Mouse (Mus musculus) left cerebral cortex, postnatal 4 days (tissue): ENCODE results near the gene Syt2. TPM values are rescaled to one million over a fixed set of nuclear protein-coding genes. Genes with fewer than 3 reads are reported as not detected.

ENCODE experiments used
- DNase-seq: peaks from one replicate; pipeline ENCODE4 v3.0.0-alpha.2; 2022
- intact Hi-C: fragments of 180-260 bp; cut with DNase I; formaldehyde crosslinking; loops from one replicate; pipeline ENCODE4 v1.15.1; 2025
- total RNA-seq, 2 experiments: library from RNA; stranded (reverse); gene quantifications; 2 replicates each; pipeline ENCODE4 v1.2.3; 2021

Gene Syt2
- total RNA-seq, 2 experiments from 2014 or later = 2.2 to 3.9 TPM

DNA sequence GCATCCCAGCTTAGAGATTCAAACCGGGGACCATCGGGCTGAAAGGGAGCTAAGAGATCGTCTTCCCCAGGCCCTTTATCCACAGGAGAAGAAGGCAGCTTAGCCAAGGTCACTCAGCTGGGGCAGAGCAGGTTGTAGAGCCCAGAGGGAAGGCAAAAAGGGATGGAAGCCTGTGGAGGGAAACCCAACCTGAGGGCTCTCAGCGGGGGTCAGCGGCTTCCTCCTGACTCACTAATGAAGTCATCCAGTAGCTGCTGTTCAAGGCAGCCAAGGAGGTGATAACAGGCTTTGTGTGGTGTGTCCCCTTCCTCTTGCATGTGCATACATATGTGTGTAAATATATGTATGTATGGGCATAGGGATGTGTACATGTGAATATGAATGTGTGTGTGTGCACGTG, 54.7 kb downstream of the Syt2 start:
- DNase-seq = peak; percentile 61
- intact Hi-C loops = no loop called here

DNA sequence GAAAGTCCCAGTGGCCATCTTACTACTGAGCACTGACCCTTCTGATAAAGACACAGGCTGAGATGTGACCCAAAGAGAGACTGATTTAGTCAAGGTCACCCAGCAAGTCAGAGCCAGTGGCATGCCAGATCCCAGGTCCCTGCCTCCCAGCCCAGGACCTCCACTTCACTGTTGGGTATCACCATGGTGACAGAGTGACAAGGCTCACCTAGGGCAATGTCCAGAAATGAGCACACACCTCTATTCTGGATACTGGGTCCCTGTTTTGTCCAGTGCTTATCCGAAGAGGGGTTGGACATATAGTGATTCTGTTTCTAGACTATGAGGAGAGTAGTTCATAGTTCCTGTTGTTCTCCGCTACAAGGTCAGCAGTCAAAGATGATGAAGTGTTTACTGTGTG, 56.8 kb downstream of the Syt2 start:
- intact Hi-C loops = no loop called here
- DNase-seq = no peak

DNA sequence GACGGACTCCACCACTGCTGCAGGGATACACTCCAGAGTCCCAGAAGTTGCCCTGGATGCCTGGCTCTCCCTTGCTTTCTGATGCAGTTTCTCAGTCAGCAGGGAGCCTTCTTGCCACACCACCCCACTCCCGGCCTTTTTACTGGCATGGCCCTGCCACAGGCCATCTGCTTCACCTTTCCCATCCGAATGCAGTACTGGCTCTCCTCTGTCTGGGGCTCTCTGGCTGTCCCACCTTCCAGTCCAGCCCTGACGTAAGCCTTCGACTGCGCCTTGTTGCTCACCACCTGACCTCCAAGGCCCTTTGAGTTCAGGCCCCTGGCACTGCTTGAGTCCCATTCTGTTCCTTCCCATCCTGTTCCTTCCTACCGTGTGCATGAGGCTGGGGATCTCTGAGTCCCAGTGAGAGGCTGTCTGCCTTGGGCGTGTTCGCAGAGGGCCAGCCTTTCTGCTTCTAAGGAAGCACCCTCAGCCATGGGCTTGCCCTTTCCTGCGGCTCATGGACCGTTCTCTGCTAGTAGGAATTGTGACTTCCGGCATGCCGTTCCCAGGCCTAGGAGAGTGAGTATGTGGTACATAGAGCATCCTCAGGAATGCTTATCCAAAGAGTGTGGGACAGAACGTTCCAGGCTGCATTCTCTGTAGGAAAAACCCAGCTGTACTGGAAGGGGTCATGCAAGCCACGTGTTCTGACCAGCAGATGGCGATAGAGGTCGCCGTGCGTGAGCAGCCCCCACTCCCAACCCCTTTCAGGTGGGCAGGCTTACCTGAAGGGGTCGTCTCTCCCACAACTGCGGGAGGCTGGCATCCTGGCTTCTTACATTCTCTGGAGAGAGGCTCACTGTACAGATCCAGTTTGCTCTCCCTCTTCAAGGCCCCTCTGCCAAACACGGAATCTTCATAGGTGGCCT, 58.2 kb downstream of the Syt2 start:
- intact Hi-C loops = no loop called here
- DNase-seq = peak; percentile 70

DNA sequence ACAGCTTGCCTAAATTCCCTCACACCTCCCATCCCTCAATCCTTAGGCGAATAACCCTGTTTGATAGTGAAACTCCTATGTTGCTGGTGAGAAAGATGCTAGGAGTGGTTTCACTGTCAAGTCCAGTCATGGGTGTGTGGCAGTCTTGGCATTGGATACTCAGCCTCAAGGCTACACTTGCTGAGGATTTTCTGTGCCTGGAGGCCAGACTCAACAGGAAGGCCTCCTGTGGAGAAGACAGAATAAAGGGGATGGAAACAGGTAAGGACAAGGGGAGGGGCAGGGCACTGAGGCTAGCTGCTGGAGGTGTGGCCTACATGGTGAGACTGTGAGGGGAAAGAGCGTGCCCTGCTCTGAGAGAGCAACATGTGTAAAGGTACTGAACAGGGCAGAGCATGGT, 60.1 kb downstream of the Syt2 start:
- DNase-seq = no peak
- intact Hi-C loops = no loop called here

DNA sequence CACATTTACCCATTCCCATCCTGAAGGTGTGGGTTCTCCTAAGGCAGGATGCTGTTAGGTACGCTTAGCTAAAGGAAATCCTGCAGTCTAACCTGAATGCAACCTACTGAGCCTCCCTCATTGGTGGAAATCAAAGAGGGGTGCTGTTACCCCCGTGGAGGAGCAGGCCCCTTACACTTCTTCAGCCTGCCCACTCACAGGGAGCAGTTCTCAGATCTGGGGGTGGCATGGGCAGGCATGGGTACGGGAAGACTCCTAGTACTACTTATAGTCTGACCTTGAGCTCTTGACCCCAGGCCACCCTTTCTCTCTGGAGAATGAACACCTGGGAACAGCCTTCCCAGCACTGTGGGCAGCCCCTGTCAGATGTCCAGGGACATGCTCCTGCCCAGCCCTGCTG, 61.0 kb downstream of the Syt2 start:
- intact Hi-C loops = no loop called here

DNA sequence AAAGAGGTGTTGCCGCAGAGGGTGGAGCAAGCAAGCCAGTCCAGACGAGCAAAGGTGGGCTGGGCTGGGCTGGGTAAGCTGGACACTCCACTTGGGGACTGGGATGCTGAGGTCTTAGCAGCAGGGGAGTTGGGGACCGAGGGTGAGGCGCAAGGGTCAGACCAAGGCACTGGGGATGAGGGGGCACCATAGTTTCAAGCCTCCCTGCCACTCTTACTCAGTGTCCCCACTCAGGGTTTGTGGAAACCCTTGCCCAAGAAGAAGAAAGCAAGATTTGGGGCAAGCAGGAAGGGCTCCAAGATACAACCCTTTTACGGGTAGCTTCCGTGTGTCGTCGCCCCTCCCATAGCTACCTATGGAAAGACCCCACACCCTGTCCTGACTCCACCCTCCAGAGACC, 61.8 kb downstream of the Syt2 start:
- DNase-seq = no peak
- intact Hi-C loops = no loop called here

More for the DNA sequence above, 61.0 kb downstream of the Syt2 start:
- no peak for DNase-seq

DNA sequence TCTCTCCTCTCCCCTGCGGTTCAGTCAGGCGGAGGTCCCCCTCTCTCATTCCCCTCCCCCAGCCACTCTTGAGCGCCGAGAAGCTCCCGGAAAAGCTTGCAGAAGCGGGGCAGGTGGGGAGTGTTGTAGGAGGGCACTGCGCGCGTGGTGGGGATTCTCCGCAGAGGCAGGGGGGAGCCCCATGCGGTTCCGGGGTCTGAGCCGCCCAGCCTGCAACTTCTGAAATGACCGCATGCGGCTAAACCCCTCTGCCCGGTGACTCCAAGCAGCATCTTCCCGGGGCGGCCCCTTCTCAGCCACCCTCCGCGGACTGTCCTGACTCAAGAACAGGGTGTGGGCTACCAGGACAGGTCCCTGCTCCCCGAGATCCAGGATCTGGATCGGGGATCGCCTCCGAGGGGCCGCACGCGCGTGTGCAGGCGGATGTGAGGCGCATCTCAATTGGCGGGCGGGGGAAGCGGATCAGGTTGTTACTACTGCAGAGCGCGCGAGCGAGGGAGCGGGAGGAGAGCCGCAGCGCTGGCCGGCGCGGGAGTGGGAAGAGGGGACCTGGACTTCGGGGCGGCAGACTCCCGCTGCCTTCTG, 62.4 kb downstream of the Syt2 start:
- intact Hi-C loops = no loop called here
- peak; percentile 58 for DNase-seq

DNA sequence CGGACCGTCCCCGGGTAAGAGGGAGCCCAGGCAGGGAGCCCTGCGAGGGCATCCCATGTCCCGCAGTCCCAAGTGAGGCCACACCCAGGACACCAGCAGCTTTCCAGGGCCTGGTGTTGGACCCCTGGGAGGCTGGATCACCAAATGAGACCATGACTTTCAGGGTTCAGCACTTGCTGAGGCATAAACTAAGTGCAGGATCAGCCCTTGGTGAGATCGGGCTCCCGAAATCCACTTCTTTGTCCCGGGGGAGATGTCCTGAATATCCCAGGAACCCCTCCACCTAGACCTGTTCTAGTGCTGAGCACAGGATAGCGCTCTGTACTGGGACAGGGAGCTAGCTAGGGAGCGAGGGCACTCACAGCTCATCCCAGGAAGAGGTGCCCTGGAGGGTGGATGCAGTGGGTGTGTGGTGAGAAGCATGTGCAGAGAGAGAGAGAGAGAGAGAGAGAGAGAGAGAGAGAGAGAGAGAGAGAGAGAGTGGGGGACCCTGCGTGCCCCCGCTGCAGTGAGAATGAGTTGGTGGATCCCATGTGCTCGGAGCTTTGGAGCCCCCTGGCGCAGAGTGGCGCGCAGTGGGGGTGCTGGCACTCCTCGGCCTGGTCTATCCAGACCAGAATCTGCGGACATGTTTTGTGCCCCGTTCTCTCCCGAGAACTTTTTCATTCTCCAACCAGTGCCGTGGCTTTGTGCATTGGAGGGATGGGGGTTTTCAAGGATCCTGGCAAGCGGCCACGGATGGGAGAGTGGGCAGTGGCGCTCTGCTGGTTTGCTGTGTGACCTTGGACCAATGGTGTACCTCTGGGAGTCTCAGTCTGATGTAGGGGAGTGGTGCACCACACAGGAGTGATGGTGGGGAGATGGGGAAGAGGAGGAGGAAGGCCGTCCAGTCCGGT, 63.2 kb downstream of the Syt2 start:
- peak; percentile 64 for DNase-seq
- intact Hi-C loops = no loop called here

DNA sequence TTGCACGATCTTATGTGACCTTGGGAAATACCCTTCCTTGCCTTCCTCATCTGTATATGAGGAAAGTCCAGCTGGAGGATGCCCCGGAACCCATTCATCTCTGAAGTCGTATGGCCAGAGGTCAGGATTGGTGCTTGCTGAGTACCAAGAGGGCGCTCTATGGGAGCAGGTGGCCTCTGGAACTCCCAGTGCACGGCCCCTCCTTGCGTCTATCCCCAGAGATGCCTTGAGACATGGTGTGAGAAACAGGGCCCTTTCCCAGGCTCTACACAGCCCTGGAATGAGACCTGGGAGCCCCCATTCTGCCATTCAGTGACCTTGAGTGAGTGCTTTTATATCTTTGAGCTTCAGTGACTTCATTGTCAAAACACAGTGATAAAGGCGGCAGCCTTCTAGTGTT, 64.6 kb downstream of the Syt2 start:
- intact Hi-C loops = no loop called here
- DNase-seq = no peak

DNA sequence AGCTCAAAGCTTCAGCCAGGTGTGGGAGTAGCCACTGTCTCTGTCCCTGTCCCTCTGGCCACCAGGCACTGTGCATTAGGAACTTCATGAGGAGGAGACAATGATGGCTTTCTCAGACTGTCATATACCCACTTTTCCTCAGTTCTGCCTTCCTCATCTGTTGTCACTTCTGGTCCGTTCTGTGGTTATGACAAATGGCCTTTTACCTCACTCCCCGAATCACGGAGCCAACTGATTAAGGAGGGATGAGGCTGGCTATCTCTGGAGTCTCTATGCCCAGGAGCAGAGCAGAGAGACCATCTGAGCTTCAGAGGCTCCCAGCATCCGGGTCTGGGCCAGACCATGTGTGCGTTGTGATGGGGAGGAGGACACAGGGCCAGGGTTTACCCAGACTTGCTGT, 65.2 kb downstream of the Syt2 start:
- DNase-seq = no peak
- intact Hi-C loops = no loop called here

DNA sequence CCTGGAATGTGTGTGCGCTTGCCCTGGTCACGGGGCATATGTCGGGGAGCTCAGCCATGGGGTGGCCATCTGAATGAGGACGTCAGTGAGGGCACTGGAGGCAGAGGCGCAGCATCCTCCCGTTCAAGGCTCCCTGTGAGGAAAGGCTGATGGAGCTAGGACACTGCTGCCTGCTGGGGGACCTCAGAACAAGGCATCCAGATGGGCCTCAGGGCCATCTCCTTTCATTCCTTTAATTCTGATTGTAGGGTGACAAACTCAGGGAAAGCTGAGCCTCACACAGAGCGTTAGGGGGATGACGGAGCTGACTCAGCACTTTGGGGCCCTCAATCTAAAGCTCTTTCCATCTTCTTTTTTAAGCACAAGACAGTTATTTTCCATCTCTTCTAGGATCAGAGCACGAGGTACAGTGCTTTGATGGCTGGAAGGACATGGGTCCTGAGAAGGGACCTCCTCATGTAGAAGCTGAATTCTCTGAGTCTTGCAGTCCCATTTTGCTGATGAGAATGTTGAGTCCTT, 66.4 kb downstream of the Syt2 start:
- DNase-seq = no peak
- intact Hi-C loops = no loop called here

DNA sequence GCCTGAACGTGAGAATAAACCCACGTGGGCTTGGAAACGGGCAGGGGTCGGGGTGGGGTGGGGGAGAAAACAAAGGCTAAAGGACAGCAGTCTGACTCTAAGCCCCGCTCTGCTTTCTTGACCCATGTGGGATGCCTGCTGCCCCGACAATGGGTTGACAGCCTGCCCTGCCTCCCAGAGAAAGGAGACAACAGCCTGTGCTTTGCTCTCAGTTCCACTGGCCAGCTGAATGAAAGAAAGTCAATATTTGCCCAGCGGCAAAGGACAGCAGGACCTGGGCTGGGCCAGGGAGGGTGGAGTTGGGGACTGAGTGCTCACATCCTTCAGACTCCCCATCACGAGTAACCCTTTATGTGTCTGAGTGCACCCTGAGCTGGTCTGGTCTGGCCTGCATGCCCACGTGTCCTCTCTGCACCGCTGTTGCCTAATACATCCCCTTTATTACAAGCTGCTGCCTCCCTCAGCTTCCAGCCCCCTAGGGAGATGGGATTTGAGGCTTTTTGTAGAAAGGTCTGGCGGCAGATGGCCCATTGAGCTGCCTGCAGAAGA, 67.0 kb downstream of the Syt2 start:
- intact Hi-C loops = no loop called here
- peak; percentile 47 for DNase-seq

DNA sequence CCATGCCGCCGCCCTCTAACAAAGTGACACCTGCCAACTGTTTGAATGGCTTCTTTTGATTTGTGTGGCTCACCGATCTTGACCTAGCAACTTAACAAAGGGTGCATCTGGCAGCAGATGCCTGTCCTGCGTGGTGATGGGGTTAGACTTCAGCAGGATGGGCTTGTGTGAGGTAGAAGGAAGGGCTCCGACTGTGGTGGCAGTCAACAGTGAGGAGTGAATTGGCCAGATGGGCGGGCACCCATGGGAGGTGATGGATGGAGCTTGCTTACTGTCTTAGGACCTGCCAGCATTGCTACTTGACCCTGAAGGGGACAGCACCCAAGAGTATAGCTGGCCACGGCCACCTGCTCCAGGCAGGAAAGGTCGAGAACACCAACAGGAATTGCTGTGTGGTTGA, 67.7 kb downstream of the Syt2 start:
- intact Hi-C loops = no loop called here
- DNase-seq = no peak

DNA sequence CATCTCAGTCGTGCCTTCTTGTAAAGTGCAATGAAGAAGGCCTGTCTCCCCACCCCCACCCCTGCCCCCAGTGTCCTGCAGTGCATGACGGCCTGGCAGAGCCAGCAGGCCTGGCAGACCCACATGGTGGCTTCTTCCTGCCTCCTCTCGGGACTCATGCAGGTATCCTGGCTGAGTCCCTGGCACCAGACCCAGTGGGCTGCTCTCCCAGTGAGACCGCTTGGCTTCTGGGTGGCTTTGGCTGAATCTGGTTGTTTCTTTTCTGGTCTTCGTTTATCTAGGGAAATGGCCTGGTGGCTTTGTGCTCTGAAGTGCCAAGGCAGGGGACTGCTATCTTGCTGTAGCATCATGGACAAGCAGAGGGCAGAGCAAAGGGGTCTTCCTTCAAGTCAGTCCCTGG, 68.6 kb downstream of the Syt2 start:
- intact Hi-C loops = no loop called here
- DNase-seq = peak; percentile 54

DNA sequence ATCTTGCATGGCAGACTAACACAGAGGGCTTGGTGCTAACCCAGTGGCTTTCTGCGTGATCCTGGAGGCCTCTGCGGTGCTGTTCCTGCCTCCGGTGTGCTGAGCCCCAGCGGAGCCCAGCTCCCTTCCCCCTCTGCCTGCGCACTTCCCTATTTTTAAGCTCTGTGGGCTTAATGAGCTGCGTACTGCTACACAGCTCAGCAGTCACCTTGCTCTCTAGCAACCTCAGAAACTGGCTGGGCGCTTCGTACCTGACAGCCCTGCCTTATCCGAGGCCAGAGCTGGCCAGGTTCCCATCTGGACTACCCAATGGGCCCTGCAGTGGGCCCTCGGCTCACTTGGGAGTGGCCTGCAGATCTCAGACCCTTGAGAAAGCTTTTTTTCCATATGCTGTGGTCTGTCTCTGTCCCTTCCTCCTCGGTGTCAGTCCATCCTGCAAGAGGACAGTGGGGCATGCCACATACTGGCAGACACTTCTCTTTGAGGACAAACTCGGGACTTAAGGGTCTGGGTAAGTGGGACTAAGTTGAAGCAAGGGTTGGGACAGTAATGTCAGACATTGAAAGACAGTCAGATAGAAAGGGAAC, 73.3 kb downstream of the Syt2 start:
- intact Hi-C loops = no loop called here
- DNase-seq = no peak

DNA sequence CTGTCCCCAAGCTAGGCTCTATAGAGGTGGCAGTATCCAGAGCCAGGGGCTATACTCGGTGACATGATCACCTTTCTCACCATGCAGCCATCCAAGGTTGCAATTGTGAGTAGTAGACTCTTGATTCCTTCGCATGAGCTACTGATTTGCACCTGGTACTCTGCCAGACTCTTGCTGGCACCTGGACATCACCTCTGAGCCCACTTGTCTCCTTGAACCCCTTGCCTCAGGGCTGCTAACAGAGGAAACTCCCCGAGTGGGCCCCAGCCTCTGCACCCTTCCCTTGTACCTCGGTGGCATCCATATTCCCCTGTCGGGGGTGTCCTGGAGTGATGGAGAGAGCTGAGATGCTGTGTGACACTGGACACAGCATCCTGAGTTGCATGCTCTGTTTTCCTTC, 75.0 kb downstream of the Syt2 start:
- intact Hi-C loops = no loop called here
- DNase-seq = no peak

DNA sequence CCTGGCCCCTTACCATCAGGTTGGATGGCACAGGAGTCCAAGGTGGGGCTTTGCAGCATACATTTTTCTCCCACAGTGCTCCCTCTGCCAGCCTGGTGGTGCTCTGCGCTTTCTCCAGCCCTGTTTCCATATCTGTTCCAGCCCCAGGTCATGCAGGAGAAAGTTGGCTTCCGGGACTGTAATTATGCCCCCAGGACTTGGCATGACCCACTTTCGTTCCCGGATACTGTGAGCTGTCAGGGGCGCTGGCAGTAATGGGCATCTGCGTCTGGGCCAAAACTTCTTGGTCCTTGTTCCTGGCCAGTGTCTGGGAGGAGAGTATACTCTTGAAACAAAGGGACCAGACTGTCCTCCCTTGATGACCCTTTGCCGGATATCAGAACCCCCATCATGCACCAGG, 76.4 kb downstream of the Syt2 start:
- intact Hi-C loops = no loop called here
- peak; percentile 56 for DNase-seq

DNA sequence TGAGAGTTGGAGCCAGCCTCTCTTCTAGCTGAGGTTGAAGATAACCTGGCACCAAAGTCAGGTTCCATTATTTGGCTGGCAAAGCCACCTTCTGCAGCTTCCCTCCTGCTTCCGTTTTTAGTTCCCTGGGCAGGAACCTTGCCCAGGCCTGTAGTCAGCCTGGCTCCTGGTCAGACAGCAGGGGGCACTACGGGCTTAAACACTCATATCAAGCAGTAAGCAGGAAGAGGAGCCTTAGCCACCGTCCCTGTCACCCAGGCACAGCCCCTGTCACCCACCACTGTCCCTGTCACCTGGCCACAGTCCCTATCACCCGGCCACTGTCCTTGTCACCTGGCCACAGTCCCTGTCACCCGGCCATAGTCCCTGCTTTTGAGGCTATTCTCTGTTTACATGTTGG, 78.8 kb downstream of the Syt2 start:
- intact Hi-C loops = no loop called here
- peak; percentile 61 for DNase-seq

DNA sequence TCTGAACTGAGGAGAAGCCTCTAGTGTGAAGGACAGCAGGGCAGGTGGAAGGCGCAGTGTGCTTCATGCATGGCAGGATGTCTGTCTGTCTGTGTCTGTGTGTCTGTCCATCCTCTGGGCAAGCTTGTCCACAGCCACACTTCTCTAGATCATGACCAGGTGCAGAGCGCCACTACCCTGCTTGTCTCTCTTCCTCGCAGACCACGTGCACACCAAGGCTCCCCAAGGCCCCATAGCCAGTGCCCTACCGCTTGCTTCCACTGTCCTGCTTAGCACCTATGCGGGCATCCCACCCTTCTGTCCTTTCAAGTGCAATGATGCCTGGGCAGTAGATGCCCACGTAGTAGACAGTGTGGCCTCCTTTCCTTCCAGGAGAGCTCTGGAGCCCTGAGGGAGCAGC, 80.0 kb downstream of the Syt2 start:
- DNase-seq = no peak
- intact Hi-C loops = no loop called here

DNA sequence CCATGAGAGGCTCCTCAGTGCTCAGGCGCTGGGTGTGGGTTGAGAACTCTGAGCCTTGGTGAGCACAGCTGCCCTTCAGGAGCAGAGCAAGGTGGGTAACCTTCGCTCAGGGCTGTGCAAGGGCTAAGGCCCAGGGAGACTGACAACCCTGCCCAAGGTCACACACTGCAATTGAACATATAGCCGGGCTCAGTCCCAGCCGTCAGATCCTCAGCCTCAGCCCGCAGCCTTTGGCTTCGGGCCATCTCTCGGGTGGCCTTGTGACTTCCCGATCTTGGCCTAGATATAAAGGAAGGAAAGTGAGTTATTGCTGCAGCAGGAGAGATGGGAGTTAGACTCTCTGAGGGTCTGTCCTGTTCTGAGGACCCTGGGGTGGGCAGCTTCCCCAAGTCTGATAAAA, 80.8 kb downstream of the Syt2 start:
- intact Hi-C loops = no loop called here
- no peak for DNase-seq

DNA sequence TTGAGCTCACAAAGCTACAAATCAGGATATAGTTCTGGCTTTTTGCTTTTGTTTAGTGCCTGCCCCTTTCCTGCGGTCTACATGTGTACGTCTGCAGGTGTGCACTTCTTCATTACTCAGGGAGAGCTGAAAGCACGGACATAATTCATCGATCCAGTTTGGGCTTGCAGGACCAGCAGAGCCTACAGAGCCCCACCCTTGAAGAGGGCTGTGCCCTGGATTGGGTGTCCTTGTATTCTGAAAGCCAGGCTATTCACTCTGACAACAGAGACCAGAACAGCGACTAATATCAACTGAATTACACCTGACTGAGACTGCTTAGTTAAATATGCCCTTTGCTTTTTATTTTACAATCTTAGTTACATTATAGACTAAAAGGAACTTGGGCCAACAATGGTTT, 87.2 kb downstream of the Syt2 start:
- no peak for DNase-seq
- intact Hi-C loops = no loop called here
